8 mouse cellular contexts compared by ENCODE assay signal in the genomic region with DNA sequence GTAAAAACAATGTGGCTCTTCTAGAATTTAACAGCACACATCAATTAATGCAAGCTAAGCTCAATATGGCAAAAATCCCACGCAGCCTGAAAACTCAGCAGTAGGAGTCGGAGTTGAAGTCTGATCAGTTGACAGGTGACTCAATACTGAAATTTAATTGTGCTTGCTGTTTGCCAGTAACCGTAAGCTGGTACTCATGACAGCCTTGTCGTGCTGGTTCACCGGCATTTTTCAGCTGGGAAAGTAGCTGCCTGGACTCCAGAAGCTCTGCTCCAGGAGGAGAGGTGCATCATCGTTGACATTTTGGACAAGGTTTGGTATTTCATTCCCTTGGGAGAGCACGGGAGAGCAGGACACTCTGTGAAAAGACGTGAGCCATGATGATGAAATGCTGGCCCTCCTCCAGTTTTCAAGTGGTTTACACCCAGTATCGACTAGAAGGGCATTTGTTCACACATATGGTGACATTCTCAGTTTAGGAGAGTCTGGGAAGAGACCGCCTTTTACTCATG.
DNase-seq lines count a peak whose midpoint lies in the region; ATAC-seq and TF ChIP-seq lines count a peak whose summit lies in the region.
"Had no signal": no experiment of that assay in that cellular context is flagged by ENCODE, and none has a peak within 500 bp of the region (broad histone marks: within the 10 kb centered on the region; RNA-seq: fewer than 3 reads in every experiment).

No protein-coding gene starts in this region.

- no peaks in the 10 kb centered on the region for H3K4me1 ChIP-seq in hindbrain, postnatal 0 days (ENCODE audit: insufficient read depth, low read length)
- no peaks in the 10 kb centered on the region for H3K4me1 ChIP-seq in hindbrain, embryonic 11.5 days (replicated peaks; ENCODE audit: control insufficient read depth, insufficient read depth, low read length)
- no peaks in the 10 kb centered on the region for H3K4me1 ChIP-seq in midbrain, embryonic 11.5 days (ENCODE audit: control insufficient read depth, insufficient read depth, low read length)
- H3K4me1 ChIP-seq: embryonic facial prominence, embryonic 15.5 days had no signal

- no peaks in the 10 kb centered on the region for H3K27me3 ChIP-seq in hindbrain, postnatal 0 days (ENCODE audit: insufficient read depth, low read length)
- no peaks in the 10 kb centered on the region for H3K27me3 ChIP-seq in hindbrain, embryonic 11.5 days (ENCODE audit: control insufficient read depth, insufficient read depth, low read length)
- no peaks in the 10 kb centered on the region for H3K27me3 ChIP-seq in myocyte (ENCODE audit: control insufficient read depth, insufficient read depth, insufficient read length)
- no peaks in the 10 kb centered on the region for H3K27me3 ChIP-seq in midbrain, embryonic 11.5 days (ENCODE audit: control insufficient read depth, insufficient read depth, low read length)
- H3K27me3 ChIP-seq: embryonic facial prominence, embryonic 15.5 days had no signal

- peak; percentile 18 for DNase-seq in hindbrain, postnatal 0 days (ENCODE audit: low spot score)
- DNase-seq in hindbrain, embryonic 11.5 days (ENCODE audit: low spot score), result no peak
- peak; percentile 86 for DNase-seq in brain, adult 2 months (ENCODE audit: low read depth, low spot score)
- DNase-seq in heart, postnatal 36 days, result peak; percentile 27 to 37
- no peak for DNase-seq in kidney, adult 8-10 months
- DNase-seq in midbrain, embryonic 11.5 days (ENCODE audit: low spot score, missing footprints), result no peak

- no peaks in the 10 kb centered on the region for H3K79me2 ChIP-seq in myocyte (ENCODE audit: control insufficient read depth, insufficient read depth)

- H3K36me3 ChIP-seq in hindbrain, postnatal 0 days (ENCODE audit: insufficient read depth, low read length), result no peaks in the 10 kb centered on the region
- H3K36me3 ChIP-seq in hindbrain, embryonic 11.5 days (ENCODE audit: control insufficient read depth, insufficient read depth, low read length), result no peaks in the 10 kb centered on the region
- H3K36me3 ChIP-seq in myocyte (ENCODE audit: control insufficient read depth, insufficient read depth), result no peaks in the 10 kb centered on the region
- no peaks in the 10 kb centered on the region for H3K36me3 ChIP-seq in midbrain, embryonic 11.5 days (ENCODE audit: control insufficient read depth, insufficient read depth, low read length)
- H3K36me3 ChIP-seq: embryonic facial prominence, embryonic 15.5 days had no signal

- no peak overlapping the region for H3K4me2 ChIP-seq in hindbrain, postnatal 0 days (ENCODE audit: low read depth, low read length)
- no peak overlapping the region for H3K4me2 ChIP-seq in hindbrain, embryonic 11.5 days (replicated peaks; ENCODE audit: low read depth, low read length)
- peak overlapping the region; percentile 57 for H3K4me2 ChIP-seq in myocyte (ENCODE audit: low read depth)
- H3K4me2 ChIP-seq in midbrain, embryonic 11.5 days, result no peak overlapping the region
- H3K4me2 ChIP-seq: embryonic facial prominence, embryonic 15.5 days had no signal

- no peak overlapping the region for H3ac ChIP-seq in myocyte (ENCODE audit: control insufficient read depth, insufficient read length)

- intact Hi-C loops in heart, postnatal 36 days (cut with DNase I), result no loop called here

- no peak overlapping the region for H3K4me3 ChIP-seq in hindbrain, postnatal 0 days (ENCODE audit: low read length)
- H3K4me3 ChIP-seq in hindbrain, embryonic 11.5 days (ENCODE audit: low read depth, low read length), result no peak overlapping the region
- H3K4me3 ChIP-seq in myocyte, result no peak overlapping the region
- no peak overlapping the region for H3K4me3 ChIP-seq in midbrain, embryonic 11.5 days (ENCODE audit: low read depth, low read length)
- H3K4me3 ChIP-seq: embryonic facial prominence, embryonic 15.5 days had no signal

- TF ChIP-seq CTCF in hindbrain, postnatal 0 days (IDR thresholded peaks at IDR 0.05; ENCODE audit: low read depth), result no peak

- TF ChIP-seq POLR2A in myocyte (IDR thresholded peaks at IDR 0.05; ENCODE audit: insufficient read length, low read depth), result no peak

- WGBS in hindbrain, postnatal 0 days, result 62% methylated on average over 10 of the region's 10 CpGs
- WGBS in hindbrain, embryonic 11.5 days, result 80% methylated on average over 10 of the region's 10 CpGs
- WGBS in midbrain, embryonic 11.5 days, result 88% methylated on average over 10 of the region's 10 CpGs

- H3K9me3 ChIP-seq in hindbrain, postnatal 0 days (ENCODE audit: low read length), result no peaks in the 10 kb centered on the region
- H3K9me3 ChIP-seq in hindbrain, embryonic 11.5 days (ENCODE audit: control insufficient read depth, low read length), result no peaks in the 10 kb centered on the region
- H3K9me3 ChIP-seq in midbrain, embryonic 11.5 days (ENCODE audit: control insufficient read depth, low read length), result no peaks in the 10 kb centered on the region
- H3K9me3 ChIP-seq: embryonic facial prominence, embryonic 15.5 days had no signal

- no peak overlapping the region for H3K9ac ChIP-seq in hindbrain, postnatal 0 days (replicated peaks; ENCODE audit: low read length)
- H3K9ac ChIP-seq in hindbrain, embryonic 11.5 days (ENCODE audit: low read depth, low read length), result no peak overlapping the region
- no peak overlapping the region for H3K9ac ChIP-seq in midbrain, embryonic 11.5 days (ENCODE audit: low read length)
- H3K9ac ChIP-seq: embryonic facial prominence, embryonic 15.5 days had no signal

- no peak overlapping the region for H3K27ac ChIP-seq in hindbrain, postnatal 0 days
- no peak overlapping the region for H3K27ac ChIP-seq in hindbrain, embryonic 11.5 days (ENCODE audit: low read depth, low read length)
- no peak overlapping the region for H3K27ac ChIP-seq in midbrain, embryonic 11.5 days (ENCODE audit: low read depth, low read length)
- H3K27ac ChIP-seq: embryonic facial prominence, embryonic 15.5 days had no signal

- no peak for ATAC-seq in hindbrain, postnatal 0 days
- ATAC-seq in hindbrain, embryonic 11.5 days (ENCODE audit: low FRiP score), result no peak
- no peak for ATAC-seq in midbrain, embryonic 11.5 days (ENCODE audit: low FRiP score)

TF ChIP-seq in myocyte, 11 proteins besides CTCF, POLR2A, EP300 and RAD21:
- TF ChIP-seq POLR2AphosphoS2 (IDR thresholded peaks at IDR 0.05; ENCODE audit: insufficient read length, low read depth), result no peak
- peak; percentile 25; the same call in 1 of the 2 replicates for TF ChIP-seq CEBPB (IDR thresholded peaks at IDR 0.05; ENCODE audit: insufficient read depth, poor library complexity, severe bottlenecking)
TF ChIP-seq in myocyte: peak in this region for 1.

Comparison
In these comparisons a context has a peak if more than half of its experiments do, and no peak if none do; other contexts are left out.
1. DNase-seq: peak in hindbrain, postnatal 0 days (single experiment), brain, adult 2 months (single experiment) and heart, postnatal 36 days (2 of 2); none in hindbrain, embryonic 11.5 days (single experiment), kidney, adult 8-10 months (0 of 2) and midbrain, embryonic 11.5 days (single experiment).